Mouse (Mus musculus) frontal cortex, adult 2 months (tissue): ENCODE data around the gene B3galnt2. TPM values are rescaled to one million over a fixed set of nuclear protein-coding genes. Genes with fewer than 3 reads are reported as not detected.
"Not testable (repeated sequence)": the region's sequence is repeated elsewhere in the genome, so short reads cannot be mapped to it uniquely, and the experiment has no call there.

Source experiments
- DNase-seq, 2 experiments: peaks; one replicate each; pipeline ENCODE4 v3.0.0; 2022; ENCODE audit warnings: low spot score in 1 of 2; ENCODE audit errors: extremely low spot score in 1 of 2
- polyA plus RNA-seq: library from polyadenylated mRNA; depleted of rRNA; stranded (reverse); fragments of >200 nt; gene quantifications from 2 replicates; pipeline ENCODE4 v1.2.3, GENCODE M21; 2012

The B3galnt2 gene
- polyA plus RNA-seq, 1 experiment: 28.9 TPM

DNA sequence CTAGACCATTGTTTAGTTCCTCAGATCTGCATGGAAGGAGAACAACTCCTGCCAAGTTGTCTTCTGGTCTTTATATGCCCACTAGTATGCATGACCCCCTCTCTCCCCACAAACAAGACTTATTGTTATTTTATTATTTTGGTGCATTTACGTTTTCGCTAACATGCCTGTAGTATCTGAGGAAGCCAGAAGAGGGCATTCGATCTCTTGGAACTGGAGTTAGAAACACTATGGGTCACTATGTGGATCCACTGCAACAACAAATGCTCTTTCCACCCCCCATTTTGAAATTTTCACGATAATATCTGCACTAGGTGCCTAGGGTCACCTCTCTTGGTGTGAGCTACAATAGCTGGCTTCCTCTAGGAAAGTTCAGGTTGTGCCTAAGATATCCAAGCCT, 49.8 kb downstream of the B3galnt2 start:
- no peak for DNase-seq

DNA sequence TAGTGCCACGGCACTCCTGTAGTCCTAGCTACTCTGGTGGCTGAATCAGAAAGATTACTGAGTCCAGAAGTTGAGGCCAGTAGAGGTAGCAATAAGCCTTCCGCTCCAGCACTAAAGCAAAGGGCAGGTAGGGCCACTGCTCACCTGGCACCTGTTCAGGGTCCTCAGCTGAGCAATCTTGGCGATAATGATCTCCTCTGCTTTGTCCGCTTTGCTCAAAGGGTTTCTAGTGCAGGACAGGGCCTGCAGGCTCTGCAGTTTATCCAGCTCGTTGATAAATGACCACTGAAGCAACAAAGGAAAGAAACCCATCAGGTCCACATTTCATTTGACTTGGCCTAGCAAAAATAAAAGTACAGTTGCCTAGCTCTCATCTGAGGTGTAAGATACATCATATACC, 50.7 kb downstream of the B3galnt2 start:
- DNase-seq: no peak

DNA sequence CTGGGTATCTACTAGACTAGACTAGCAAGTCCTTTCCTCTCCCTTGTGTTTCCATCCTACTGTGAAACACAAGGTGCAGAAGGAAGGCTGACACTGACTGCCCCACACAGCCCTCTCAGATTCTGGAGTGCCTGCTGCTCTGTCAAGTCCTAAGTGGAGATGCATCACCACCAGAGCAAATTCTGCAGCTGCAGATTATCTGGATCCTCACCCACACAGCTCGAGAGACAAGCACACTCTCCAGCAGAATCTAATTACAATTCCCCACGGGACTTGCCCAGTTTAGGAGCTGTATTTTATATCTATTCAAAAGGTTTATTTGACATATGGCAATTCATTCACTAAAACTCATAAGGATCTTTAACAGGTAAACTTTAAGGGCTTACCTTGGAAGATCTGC, 51.8 kb downstream of the B3galnt2 start:
- peak in 1 of 2 experiments; percentile 38 for DNase-seq

DNA sequence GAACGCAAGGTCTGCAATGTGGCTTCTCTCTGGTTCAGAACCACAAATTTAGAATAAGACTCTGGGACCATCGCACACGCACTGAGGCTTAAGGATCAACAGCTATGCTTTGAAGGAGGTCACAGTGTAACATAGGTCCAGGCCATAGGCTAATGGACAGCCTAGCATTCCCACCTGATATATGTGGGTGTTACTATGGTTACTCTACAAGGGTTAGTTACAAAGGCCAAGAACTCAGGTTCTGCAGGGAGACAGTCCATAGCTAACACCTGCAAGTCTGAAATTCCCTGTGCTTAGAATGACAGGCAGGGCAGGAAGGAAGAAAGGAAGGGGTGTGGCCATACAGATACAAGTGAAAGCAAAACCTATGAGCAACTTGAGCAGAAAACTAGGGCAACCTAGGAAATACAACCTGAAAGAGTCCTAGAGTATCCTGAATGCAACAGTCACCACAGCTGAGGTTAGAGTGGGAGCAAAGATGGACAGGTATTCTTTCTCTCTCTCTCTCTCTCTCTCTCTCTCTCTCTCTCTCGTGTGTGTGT, 57.3 kb downstream of the B3galnt2 start:
- no peak for DNase-seq

DNA sequence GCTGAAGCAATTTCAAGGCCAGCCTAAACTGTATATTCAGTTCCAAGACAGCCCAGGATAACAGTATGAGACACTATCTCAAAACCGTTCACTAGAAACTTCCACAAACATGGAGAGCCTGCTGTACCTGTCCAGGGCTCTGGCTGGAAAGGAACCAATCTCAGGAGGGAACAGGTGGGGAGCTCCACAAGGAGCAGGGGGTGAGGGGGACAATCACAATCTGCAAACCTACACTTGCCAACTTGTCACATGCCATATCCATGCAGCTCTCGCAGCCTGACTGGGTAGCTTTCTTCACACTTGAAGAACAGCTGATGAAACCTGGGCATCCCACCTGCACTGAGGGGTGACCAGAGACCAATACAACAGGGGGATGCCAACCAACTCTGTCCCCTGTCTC, 59.7 kb downstream of the B3galnt2 start:
- DNase-seq: no peak

DNA sequence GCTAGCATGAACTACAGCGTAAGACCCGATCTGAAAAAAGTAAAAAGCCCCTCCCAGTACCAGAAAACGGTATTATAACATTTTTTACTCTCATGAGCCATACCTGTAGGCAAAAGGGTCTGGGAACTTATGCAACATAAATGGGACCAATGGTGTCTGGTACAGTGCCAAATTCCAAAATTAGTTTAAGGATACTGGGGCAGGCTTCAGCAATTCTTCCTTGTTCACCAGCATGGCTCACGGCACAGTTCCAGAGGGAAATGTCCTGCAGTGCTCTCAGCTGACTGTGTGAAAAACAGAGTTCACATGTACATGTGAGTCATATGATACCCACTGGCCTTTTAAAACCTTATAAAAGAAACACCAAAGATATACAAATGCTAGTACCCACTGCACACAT, 60.3 kb downstream of the B3galnt2 start:
- DNase-seq: no peak

DNA sequence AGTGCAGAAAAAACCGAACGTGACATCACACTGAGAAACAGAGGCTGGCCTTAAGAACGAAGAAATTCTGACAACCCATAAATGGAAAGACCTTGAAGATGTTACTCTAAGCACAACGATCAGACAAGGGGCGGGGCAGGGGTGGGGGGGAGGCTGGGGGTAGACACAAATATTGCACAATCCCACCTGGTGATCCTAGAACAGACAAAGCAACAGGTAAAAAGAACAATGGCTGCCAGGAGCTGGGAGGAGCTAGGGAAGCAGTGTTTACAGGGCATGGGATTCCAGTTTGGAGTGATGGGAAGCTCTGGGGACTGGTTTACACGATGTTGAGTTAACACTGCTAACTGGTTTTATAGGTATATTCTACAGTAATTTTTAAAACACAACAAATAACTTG, 61.3 kb downstream of the B3galnt2 start:
- no peak for DNase-seq

DNA sequence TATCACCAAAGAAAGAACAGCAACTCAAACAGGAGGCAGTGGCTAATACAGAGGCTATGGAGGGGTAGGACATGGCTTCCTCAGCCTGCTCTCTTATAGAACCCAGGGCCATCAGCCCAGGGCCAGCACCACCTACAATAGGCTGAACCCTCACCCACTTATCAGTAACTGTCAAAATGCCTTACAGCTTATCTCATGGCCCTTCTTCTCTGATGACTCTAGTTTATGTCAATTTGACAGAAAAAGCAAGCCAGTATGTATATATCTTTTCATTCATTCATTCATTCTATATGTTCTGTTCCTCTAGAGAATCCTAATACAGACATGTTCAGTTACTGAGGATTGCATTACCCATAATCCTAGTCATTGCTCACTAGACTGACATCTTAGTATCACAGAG, 64.0 kb downstream of the B3galnt2 start:
- no peak for DNase-seq

DNA sequence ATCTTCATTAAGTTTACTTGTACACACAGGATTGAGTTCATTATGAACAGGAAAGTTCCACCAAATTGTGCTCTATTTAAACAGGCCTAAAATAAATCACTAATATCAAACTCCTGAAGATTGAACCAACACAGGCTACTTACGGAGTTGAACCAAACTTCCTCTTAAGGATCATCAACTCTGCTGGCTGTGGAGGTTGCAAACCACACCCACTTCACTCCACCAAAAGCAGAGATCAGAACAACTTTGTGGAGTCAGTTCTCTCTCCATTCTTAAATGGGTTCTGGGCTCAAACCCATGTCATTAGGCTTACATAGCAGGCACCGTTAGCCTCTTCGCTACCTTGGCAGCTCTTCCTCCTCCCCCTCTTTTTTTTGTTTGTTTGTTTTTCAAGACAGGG, 64.6 kb downstream of the B3galnt2 start:
- DNase-seq: no peak

DNA sequence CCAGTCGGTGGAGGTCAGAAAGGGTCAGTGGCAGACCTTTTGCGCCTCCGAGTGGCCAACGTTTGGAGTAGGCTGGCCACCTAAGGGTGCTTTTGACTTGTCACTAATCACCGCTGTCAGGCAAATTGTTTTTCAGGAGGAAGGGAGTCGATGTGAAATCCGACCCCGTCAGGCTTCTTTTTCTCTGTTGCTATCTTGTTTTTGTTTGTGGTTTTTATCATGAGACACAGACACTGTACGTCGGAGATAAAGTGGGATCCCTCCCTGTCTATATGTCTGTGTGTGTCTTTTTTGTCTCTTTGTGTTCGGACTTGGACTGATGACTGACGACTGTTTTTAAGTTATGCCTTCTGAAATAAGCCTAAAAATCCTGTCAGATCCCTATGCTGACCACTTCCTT, 67.1 kb downstream of the B3galnt2 start:
- not testable (repeated sequence) for DNase-seq

DNA sequence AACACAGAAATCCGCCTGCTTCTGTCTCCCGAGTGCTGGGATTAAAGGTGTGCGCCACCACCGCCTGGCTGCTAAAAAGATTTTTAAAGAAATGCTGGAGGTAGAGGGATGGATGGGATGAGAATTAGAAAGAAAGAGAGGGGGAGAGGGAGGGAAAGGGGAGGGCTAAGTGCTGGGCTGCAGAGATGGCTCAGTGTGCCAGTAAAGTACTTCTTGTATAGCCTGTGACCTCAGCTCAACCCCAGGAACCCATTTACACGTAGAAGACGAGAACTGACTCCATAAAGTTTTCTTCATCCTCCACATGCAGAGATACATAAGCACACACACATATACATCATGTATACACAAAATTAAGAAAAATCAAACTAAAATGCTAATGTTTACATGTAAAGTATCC, 71.3 kb downstream of the B3galnt2 start:
- DNase-seq: no peak

DNA sequence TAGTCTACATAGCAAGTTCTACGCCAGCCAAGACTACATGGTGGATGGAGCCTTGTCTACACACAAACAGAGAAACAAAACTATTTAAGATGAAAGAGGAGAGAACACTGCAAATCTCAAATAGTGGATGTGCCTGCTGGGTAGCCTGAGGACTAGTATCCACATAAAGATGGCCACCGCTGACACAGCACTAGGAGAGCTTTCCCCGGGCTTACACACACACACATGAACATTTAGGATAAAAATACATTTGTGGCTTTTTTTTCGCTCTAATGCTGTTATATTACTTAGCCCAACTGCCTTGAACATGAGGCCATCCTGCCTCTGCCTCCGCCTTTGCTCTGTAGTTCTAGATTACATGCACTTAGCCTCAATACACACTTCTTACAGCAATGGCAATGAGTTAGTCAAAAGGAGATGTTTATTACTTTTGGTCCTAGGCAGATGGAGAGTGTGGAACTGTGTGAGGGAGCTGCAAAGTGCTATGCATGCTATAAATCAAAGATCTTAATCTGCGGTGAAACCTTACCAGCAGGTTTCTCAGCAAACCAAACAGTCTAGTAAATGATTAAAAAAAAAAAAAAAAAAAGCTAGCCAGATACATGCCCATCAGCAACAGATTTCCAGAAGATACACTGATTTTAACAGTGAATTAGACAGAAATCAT, 72.0 kb downstream of the B3galnt2 start:
- no peak for DNase-seq

DNA sequence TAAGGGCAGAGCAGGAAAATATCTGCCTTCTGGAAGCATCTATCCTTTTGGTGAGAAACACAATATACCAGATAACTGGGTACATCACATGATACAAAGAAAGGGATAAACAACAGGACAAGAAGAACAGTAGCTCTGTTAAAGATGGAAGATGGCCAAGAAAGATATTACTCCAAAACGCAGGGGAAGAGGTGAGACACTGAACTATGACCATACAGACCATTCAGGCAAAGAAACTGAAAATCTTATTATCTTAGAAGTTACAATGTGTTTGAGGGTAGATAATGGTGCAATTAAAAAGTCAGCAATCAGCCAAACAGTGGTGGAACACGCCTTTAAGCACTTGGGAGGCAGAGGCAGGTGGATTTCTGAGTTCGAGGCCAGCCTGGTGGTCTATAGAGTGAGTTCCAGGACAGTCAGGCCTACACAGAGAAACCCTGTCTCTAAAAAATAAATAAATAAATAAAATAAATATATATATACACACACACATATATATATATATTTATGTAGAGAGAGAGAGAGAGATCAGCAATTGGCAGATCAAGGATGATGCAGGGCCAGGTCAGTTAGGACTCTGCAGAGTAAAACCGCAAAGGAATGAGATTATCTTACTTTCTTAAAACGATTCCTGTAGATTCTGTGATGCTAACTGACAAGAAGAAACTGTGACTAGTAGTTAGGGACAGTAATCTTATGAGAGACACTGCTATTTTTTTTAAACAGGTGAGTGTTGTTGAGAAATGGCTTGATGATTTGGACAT, 79.2 kb downstream of the B3galnt2 start:
- no peak for DNase-seq

DNA sequence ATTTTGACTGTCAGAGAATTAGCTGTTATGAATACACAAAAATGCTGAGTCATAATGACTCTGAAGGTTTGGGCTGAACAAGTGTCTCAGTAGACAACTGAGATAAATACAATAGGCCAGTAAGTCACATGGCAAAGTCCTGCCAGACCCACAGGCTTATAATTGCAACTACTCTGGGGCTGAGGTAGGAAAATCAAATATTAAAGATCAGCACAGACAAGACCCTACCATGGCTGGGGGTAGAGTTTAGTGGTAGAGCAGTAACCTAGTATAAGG, 79.7 kb downstream of the B3galnt2 start:
- DNase-seq: no peak

DNA sequence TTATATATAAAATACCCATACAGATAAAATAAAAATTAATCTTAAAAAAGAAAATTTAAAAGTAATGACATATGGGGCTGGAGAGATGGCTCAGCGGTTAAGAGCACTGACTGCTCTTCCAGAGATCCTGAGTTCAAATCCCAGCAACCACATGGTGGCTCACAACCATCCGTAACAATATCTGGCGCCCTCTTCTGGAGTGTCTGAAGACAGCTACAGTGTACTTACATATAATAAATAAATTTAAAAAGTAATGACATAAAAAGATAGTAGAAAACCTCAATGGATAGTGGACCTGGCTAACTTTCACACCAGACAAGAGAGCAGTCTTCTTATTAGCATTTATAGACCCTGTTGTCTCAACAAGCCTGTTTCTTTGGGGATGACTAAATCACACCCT, 81.1 kb downstream of the B3galnt2 start:
- DNase-seq: not testable (repeated sequence)

DNA sequence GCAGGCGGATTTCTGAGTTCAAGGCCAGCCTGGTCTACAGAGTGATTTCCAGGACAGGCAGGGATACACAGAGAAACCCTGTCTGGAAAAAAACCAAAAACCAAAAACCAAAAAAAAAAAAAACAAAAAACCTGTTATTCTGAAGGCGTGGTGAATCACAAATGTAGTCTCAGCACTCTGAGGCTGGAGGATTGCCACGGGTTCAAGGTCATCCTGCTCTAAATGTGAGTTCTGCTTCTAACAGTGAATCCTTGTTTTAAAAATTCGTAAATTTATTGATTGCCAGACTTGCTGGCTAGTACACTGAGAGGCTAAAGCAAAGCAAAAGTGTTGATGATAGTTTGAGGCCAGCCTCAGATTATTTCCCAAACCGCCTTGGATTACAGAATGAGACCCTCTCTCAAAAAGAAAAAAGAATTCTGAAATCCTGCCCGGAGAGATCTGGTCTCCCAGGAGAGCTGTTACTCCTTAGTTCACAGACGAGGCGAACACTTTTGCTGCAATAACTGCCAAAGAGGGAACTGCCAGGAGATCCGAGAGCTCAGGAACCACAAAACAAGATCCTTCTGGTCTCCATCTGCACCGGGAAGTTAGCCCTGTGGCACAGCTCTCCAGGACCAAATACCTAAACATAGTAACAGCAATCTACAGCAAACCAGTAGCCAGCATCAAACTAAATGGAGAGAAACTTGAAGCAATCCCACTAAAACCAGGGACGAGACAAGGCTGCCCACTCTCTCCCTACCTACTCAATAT, 81.8 kb downstream of the B3galnt2 start:
- DNase-seq: no peak

DNA sequence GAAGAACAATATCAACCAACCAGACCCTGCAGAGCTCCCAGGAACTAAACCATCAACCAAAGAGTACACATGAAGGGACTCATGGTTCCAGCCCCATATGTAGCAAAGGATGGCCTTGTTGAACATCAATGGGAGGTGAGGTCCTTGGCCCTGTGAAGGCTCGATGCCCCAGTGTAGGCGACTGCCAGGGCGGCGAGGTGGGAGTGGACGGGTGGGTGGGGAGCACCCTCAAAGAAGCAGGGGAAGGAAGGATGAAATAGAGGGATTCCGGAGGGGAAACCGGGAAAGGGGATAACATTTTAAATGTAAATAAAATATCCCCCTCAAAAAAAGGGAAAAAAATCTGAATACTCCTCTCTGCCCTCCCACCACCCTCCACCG, 84.6 kb downstream of the B3galnt2 start:
- peak in 1 of 2 experiments; percentile 19 for DNase-seq

DNA sequence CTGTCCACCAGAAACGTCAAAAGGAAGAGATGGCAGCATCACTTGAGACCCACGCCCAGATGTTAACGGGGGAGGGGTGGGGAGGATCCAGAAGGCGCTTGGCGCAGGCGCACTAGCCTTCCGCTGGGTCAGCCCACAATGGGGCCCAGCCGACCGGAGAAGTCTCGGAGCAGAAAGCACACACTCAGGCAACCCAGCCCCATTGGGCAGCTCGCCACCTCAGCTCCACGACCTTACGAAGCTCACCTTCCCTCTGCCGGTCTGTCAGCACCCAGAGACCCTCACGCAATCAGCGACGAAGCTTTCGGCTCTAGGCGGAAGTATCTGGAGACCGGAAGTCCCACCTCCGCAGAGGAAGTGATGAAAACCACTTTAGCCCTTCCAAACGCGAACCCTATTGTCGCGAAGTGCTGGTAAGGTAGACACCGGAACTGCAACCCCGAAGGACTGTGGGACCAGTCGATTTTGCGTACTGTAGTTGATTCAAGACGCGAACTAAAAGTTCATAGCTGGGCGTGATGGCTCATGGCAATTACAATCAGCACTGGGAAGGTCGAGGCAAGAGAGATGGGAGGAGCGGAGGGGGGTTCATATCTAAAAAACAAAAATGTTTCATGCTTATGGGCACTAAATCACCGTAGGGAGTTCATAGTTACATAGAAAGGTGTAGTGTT, 85.2 kb downstream of the B3galnt2 start, which contains the start of gene Tbce:
Tbce (minus strand) TSS at position 347 of the 674 bp plus-strand sequence.
- DNase-seq: peak; percentile 89 to 93

DNA sequence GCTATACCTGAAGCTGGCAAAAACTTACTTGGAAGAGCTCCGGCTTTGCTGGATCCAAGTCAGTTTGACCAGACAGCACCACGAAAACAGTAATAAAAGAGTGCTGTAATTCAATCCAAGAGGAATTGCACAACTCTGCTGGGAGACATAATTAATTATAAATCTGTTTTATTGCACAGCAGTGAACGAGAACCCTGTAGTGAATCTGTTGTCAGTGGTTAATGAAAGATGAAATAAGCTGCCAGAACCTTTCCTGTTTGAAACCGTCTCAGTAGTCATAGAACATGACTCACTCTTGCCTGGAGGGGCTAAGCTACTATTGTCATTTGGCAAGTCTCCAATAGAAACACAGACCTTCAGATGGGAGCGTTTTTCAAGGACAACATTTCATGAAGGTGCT, 85.9 kb downstream of the B3galnt2 start:
- no peak for DNase-seq

DNA sequence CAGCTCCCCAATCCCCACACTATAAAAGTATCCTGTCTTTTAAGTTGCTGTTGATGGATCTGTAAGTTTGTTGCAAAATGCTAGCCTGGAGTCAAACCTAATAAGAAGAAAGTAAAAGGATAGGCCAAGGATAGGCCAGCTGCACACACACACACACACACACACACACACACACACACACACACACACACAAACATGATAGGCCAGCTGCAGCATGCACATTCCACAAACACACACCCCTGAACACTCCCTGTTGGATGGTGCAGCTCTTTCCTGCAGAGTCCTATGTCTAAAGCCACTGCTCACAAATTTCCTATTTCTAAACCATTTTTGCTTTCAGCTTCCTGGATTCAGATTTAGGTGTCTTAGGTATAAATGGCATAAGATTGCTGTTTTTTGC, 89.6 kb downstream of the B3galnt2 start:
- DNase-seq: no peak

DNA sequence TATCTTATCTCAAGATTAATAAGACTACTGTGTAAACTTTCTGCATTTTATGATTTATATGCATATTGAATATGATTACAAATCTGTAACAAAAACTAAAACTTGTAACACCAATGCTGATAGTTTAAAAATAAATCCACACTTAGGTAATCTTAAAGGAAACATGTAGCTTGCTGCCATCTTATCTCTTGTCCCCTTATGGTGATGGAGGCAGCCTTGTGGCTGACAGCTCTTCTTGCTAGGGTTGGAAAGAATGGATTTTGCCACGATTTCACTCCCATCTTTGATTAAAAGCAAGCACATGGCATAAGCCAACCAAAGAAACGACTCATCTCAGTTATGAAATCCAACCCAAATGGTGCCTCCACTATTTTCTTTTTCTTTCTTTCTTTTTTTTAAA, 90.3 kb downstream of the B3galnt2 start:
- no peak for DNase-seq
